Mouse (Mus musculus) kidney, postnatal 0 days (tissue): ENCODE results near the gene Acox1. TPM values are rescaled to one million over a fixed set of nuclear protein-coding genes. Genes with fewer than 3 reads are reported as not detected.

Experiments used
- ATAC-seq: fragments of 200-750 bp; cut with Nextera tagmentation; replicated peaks from 2 replicates; pipeline ENCODE4 v1.8.0; 2017; ENCODE audit warnings: low read depth, moderate number of reproducible peaks, moderate TSS enrichment, moderate library complexity; ENCODE audit not compliant: low FRiP score
- DNase-seq: peaks from one replicate; pipeline ENCODE4 v3.0.0-alpha.2; 2016; ENCODE audit warnings: low spot score
- H3K27ac ChIP-seq: fragments of 300-500 bp; sonication (generic); 2 replicates; pipeline ENCODE4 v1.5.1; 2014; ENCODE audit warnings: mild to moderate bottlenecking
- H3K27me3 ChIP-seq: fragments of 300-500 bp; sonication (generic); 2 replicates; pipeline ENCODE4 v1.6.1; 2014; ENCODE audit warnings: low read length, mixed read lengths; ENCODE audit not compliant: insufficient read depth
- H3K36me3 ChIP-seq: fragments of 300-500 bp; sonication (generic); 2 replicates; pipeline ENCODE4 v1.6.1; 2014; ENCODE audit warnings: low read length, mixed read lengths; ENCODE audit not compliant: insufficient read depth
- H3K4me1 ChIP-seq: fragments of 300-500 bp; sonication (generic); replicated peaks from 2 replicates; pipeline ENCODE4 v1.6.1; 2014; ENCODE audit warnings: antibody characterized with exemption, low read length, mixed read lengths; ENCODE audit not compliant: insufficient read depth
- H3K4me2 ChIP-seq: fragments of 300-500 bp; sonication (generic); 2 replicates; pipeline ENCODE4 v1.6.1; 2014; ENCODE audit warnings: mild to moderate bottlenecking, low read length, moderate library complexity, mixed read lengths
- H3K4me3 ChIP-seq: fragments of 300-500 bp; sonication (generic); replicated peaks from 2 replicates; pipeline ENCODE4 v1.5.1; 2014; ENCODE audit warnings: low read depth, low read length
- H3K9ac ChIP-seq: fragments of 300-500 bp; sonication (generic); 2 replicates; pipeline ENCODE4 v1.6.1; 2014; ENCODE audit warnings: low read depth, low read length
- H3K9me3 ChIP-seq: fragments of 300-500 bp; sonication (generic); replicated peaks from 2 replicates; pipeline ENCODE4 v1.6.1; 2016; ENCODE audit warnings: low read length, inconsistent platforms, mixed read lengths
- CTCF ChIP-seq: IDR thresholded peaks from 2 replicates; pipeline ENCODE4 v1.5.1; 2016; ENCODE audit warnings: antibody characterized with exemption, low read depth, mild to moderate bottlenecking, moderate library complexity
- WGBS: fragments of 180-500 bp; shearing (Covaris S2); extraction: QIAGEN DNeasy Blood & Tissue Kit; methylation state at CpG from one replicate; pipeline ENCODE4 v1.1.7; 2014; 5-methylcytosine and 5-hydroxymethylcytosine counted together
- polyA plus RNA-seq: library from polyadenylated mRNA; unstranded; fragments of >200 nt; fragmentation: Nextera tagmentation; extraction: Ambion mirVana; gene quantifications from 2 replicates; pipeline ENCODE4 v1.2.1, GENCODE M21; 2015

Acox1 gene
- polyA plus RNA-seq, 1 experiment from 2014 or later: 55.5 TPM

- Histone ChIP-seq H3K27me3 (no peaks in the 10 kb centered on the region), H3K4me1 (0 out of 2 replicates have a peak, but pooled peaks cover 3% of the 10 kb centered on the region), H3K9me3 (no peaks in the 10 kb centered on the region), H3K9ac (peak within 1 kb of the TSS; percentile 73), H3K36me3 (0 out of 2 replicates have a peak, but pooled peaks cover 18% of the 10 kb centered on the region), H3K4me3 (peak within 1 kb of the TSS; percentile 74), H3K4me2 (peak within 1 kb of the TSS; percentile 92), H3K27ac (peak within 1 kb of the TSS; percentile 38)
- peak; percentile 89 for TF ChIP-seq CTCF
- WGBS: under 1% methylated on average over 60 of the region's 60 CpGs
- ATAC-seq: peak; percentile 96
- peak; percentile 99 for DNase-seq
Observed at GRCm38 (mm10) chr11:116138468-116139138, 60.2 kb downstream of the Acox1 start, which contains the start of gene Mrpl38. TSS of gene Mrpl38 (minus strand) at chr11:116138868.

- H3K9ac ChIP-seq: peak overlapping the region; percentile 73
- peak overlapping the region; percentile 74 for H3K4me3 ChIP-seq
- DNase-seq (no peak), ATAC-seq (no peak)
- TF ChIP-seq CTCF: no peak
- no peaks in the 10 kb centered on the region for H3K27me3 ChIP-seq
- 0 out of 2 replicates have a peak, but pooled peaks cover 12% of the 10 kb centered on the region for H3K36me3 ChIP-seq
- H3K9me3 ChIP-seq: no peaks in the 10 kb centered on the region
- 0 out of 2 replicates have a peak, but pooled peaks cover 3% of the 10 kb centered on the region for H3K4me1 ChIP-seq
- H3K27ac ChIP-seq: peak overlapping the region; percentile 38
- peak overlapping the region; percentile 92 for H3K4me2 ChIP-seq
- WGBS: 1% methylated on average over 20 of the region's 20 CpGs
Observed at GRCm38 (mm10) chr11:116138096-116138467, 60.8 kb downstream of the Acox1 start.

- no peak for ATAC-seq
- 79% methylated on average over 10 of the region's 10 CpGs for WGBS
- Histone ChIP-seq H3K36me3 (0 out of 2 replicates have a peak, but pooled peaks cover 8% of the 10 kb centered on the region), H3K9ac (no peak overlapping the region), H3K27ac (no peak overlapping the region), H3K4me1 (peaks cover 8% of the 10 kb centered on the region), H3K4me3 (no peak overlapping the region), H3K27me3 (no peaks in the 10 kb centered on the region), H3K9me3 (no peaks in the 10 kb centered on the region), H3K4me2 (no peak overlapping the region)
- DNase-seq: no peak
- no peak for TF ChIP-seq CTCF
Observed at GRCm38 (mm10) chr11:116134171-116134570, 64.7 kb downstream of the Acox1 start.

DNA sequence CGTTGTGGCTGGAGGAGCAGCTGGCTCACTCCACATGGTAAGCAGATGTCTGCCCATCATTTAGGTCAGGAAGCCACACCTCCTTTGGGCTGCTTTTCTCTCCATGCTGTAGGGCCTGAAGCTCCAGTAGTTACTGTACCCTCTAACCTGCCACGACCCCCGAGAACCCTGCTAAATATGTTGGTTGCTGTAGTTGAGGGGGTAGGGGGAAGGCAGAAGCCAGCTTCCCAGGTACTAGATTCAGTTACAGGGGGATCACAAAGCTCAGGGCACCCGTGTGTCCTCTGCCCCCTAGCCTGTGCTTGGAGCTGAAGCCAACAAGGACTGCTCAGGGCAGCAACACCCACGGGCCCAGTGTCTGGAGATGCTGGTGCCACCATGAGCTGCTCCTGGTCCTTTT lies 65.3 kb downstream of the Acox1 start:
- DNase-seq (no peak), ATAC-seq (no peak)
- TF ChIP-seq CTCF: no peak
- Histone ChIP-seq H3K27me3 (no peaks in the 10 kb centered on the region), H3K4me2 (no peak overlapping the region), H3K9ac (no peak overlapping the region), H3K36me3 (0 out of 2 replicates have a peak, but pooled peaks cover 8% of the 10 kb centered on the region), H3K4me1 (peaks cover 8% of the 10 kb centered on the region), H3K4me3 (no peak overlapping the region), H3K9me3 (no peaks in the 10 kb centered on the region), H3K27ac (no peak overlapping the region)
- 69% methylated on average over 5 of the region's 5 CpGs for WGBS

DNA sequence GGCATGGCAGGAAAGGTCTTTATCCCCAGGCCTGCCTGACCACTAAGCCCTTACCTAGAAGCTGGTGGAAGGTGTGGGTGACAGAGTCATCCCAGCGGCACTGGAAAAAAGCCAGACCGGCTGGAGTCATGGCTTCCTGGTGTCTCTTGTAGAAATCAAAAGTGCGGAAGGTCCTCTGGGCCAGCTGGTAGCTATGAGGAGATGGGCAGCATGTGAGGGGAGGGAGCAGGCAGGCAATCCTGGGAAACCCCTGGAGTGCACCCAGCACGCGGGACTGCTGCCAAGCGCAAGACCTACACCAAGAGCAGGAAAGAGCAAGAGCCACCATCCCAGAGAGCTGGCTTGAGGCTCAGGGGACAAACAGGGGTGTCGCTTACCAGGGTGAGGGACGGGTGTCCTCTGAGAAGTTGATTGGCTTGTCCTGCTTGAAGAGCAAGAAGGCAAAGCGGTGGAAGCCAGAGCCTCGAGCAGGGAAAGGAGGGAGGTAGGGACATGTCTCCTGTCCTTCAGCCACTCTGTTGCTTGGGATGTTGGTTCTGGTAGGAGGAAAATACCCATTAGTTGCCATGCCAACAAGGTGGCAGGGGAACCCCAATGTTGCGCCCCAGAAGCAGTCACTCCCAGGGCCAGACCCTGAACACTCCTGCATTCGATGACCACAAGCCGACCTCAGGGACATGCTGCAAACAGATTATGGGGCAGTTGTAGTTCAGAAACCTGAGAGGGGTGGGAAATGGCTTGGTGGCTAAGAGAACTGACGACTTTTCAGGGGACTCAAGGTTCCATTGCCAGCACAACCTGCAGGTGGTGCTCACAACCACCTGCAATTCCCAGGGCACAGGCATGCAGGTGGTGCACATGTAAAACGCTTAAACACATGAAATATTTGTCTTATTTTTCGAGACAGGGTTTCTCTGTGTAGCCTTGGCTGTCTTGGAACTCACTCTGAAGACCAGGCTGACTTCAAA lies 66.2 kb downstream of the Acox1 start:
- ATAC-seq: no peak
- Histone ChIP-seq H3K4me2 (no peak overlapping the region), H3K36me3 (0 out of 2 replicates have a peak, but pooled peaks cover 8% of the 10 kb centered on the region), H3K27me3 (no peaks in the 10 kb centered on the region), H3K4me1 (peaks cover 7% of the 10 kb centered on the region), H3K4me3 (no peak overlapping the region), H3K9me3 (no peaks in the 10 kb centered on the region), H3K27ac (no peak overlapping the region), H3K9ac (no peak overlapping the region)
- WGBS: 80% methylated on average over 16 of the region's 16 CpGs
- TF ChIP-seq CTCF: peak; percentile 58
- DNase-seq: no peak
